Mouse (Mus musculus): Measurements from ENCODE around the gene Kdm4a. TPM values are rescaled to one million over a fixed set of nuclear protein-coding genes. Genes with fewer than 3 reads are reported as not detected.

The Kdm4a gene
- polyA plus RNA-seq, 1 experiment from 2014 or later, result 38.6 TPM

Small RNA genes within 50 kb of the gene (microRNA-seq; reads per million reads assigned to microRNA genes)
- 2.7 reads per million, percentile 27 among the genes with 10 or more reads in this experiment for gene Mir7226

Other genes starting within 250 kb of the Kdm4a start
- 4.5 and 4.7 TPM in 2 replicates for gene St3gal3, start 45.1 kb downstream of the Kdm4a start, polyA plus RNA-seq (2014; fragmentation: Nextera tagmentation; extraction: Ambion mirVana)
- 69.1 and 73.6 TPM in 2 replicates for gene Ptprf, start 111.4 kb upstream of the Kdm4a start, polyA plus RNA-seq (2014; fragmentation: Nextera tagmentation; extraction: Ambion mirVana)
- gene Szt2, start 229.2 kb upstream of the Kdm4a start, polyA plus RNA-seq (2014; fragmentation: Nextera tagmentation; extraction: Ambion mirVana), result 12.1 and 13.2 TPM in 2 replicates
- gene Med8, start 229.3 kb upstream of the Kdm4a start, polyA plus RNA-seq (2014; fragmentation: Nextera tagmentation; extraction: Ambion mirVana), result 106 and 109 TPM in 2 replicates
- gene Elovl1, start 248.1 kb upstream of the Kdm4a start, polyA plus RNA-seq (2014; fragmentation: Nextera tagmentation; extraction: Ambion mirVana), result 144 and 152 TPM in 2 replicates

Measured in intestine, embryonic 14.5 days (tissue).